Mouse (Mus musculus) thymus, postnatal 25 days (tissue): ENCODE results near the gene D2hgdh.
"Not testable (repeated sequence)": the region's sequence is repeated elsewhere in the genome, so short reads cannot be mapped to it uniquely, and the experiment has no call there.

Experiments
- DNase-seq: peaks from one replicate; pipeline ENCODE4 v3.0.0; 2022

Gene D2hgdh

GRCm38 (mm10) chr1:93832754-93833360 is 8.1 kb downstream of the D2hgdh start:
- DNase-seq, result not testable (repeated sequence)

- DNase-seq, result no peak
These were observed 10.0 kb downstream of the D2hgdh start for GRCm38 (mm10) chr1:93834671-93835150.

DNA sequence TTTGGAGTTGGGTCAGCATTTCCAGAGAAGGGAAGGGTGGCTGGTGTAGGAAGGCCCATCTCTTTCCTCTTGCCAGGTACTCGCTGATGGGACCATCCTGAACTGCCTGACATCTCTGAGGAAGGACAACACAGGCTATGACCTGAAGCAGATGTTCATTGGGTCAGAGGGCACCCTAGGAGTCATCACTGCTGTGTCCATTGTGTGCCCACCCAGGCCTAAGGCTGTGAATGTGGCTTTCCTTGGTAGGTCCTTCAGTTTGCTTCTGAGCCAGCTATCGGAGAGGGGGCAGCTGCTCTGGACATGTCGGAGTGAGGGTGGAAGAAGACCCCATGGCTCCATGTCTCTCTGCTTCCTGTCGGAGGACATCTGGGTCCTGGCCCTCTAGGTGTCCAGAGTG is 10.5 kb downstream of the D2hgdh start:
- no peak for DNase-seq

- no peak for DNase-seq
These were observed 11.3 kb downstream of the D2hgdh start for GRCm38 (mm10) chr1:93835876-93836531.

DNA sequence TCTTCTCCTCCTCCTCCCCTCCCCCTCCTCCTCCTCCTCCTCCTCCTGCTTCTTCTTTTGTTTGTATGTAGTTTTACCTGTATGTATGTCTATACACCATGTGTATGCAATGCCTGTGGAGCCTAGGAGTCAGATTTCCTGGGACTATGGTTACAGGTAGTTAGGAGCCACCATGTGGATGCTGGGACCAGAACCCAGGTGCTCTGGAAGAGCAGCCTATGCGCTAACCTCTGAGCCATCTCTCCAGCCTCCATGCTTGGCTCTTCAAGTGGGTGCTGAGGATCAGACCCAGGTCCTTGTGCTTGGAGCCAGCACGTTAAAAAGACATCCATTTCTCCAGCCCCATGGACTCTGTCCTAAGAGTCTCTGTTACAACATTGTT is 11.8 kb downstream of the D2hgdh start:
- no peak for DNase-seq

DNA sequence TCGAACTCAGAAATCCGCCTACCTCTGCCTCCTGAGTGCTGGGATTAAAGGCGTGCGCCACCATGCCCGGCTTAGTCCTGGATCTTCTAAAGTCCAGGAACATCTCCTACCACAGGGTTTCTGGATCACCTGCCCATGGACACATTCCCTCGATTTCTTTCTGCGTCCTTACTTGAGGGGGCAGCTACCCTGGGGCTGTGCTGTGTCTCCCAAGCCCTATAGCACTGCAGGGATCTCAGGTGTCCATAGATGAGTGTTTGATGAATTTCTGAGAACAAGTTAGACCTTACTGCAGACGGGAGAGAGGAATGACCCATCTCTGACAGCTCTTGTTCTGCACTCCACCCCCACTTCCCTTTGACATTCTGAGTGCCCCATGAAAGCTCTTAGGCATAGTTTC is 12.6 kb downstream of the D2hgdh start:
- DNase-seq, result no peak

DNA sequence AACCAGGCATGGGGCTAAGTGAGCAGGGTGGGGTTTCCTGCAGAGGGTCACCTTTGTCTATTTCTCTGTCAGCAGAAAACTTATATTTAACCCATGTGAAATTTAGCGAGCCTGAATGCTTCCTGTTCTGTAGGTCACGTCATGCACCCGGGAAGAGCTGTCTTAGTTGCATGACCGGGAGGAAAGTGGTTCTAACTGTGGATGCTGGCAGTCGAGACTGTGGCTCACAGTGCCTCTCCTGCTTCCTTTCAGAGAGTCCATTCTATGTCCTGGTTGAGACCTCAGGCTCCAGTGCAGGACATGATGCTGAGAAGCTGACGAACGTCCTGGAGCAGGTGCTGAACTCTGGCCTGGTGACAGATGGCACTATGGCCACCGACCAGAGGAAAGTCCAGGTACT is 13.9 kb downstream of the D2hgdh start:
- not testable (repeated sequence) for DNase-seq

GRCm38 (mm10) chr1:93845766-93846366 is 21.2 kb downstream of the D2hgdh start:
- not testable (repeated sequence) for DNase-seq

DNA sequence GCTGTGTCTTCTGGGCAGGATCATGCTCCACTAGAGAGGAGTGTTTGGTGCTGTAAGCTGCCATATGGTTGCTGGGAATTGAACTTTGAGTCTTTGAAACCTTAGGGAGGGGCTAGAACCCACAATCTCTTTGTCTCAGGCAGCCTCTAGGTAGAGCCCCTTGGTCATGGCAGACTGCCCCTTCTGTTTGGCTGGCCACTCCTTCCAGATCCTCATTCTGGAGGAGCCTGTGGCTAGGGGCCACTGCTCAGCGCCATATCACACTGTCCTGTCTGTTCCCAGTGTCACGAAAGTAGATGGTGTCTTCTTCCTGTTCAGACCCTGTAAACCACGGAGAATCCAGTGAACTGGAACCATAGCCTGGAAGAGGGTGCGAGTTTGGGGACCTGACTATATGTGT is 31.1 kb downstream of the D2hgdh start:
- not testable (repeated sequence) for DNase-seq

- no peak for DNase-seq
These were observed 32.7 kb downstream of the D2hgdh start for GRCm38 (mm10) chr1:93857370-93857769.

- DNase-seq, result no peak
These were observed 33.3 kb downstream of the D2hgdh start for GRCm38 (mm10) chr1:93857991-93858390.

DNA sequence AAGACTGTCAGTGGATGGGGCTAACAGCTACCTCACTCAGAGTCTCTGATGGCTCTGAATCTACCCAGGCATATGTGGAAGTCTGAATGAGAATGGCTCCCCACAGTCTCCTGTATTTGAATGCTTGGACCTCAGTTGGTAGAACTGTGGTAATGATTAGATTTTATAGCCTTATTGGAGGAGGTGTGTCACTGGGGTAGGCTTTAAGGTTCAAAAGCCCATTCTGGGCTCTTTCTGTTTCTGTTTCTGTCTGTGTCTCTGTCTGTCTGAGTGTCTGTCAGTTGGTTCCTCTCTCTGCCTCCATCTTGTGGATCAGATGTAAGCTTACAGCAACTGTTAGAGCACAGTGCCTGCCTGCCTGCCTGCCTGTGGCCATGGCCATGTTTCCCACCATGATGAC is 34.9 kb downstream of the D2hgdh start:
- DNase-seq, result no peak

DNA sequence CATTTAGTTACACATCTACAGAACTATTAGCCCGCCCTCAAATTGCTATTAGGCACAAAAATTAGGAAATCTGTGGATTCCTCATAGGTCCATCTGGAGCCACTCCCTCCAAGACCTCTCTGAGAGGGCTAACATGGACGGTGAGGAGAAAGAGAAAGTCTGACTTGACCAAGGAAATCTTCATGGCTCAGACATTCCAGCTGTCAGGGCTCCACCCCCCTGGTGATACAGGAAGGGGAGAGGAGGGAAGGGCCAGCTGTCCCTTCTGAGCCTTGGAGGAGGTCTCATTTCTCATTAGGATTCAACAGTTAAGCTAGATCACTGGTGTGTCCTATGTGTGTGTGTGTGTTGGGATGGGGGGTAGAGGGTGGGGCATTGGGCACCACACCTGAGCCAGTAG is 36.3 kb downstream of the D2hgdh start, which contains the start of gene Gal3st2:
Gene Gal3st2, plus strand, starts transcription at position 259 of the 400 bp plus-strand sequence.
- DNase-seq, result not testable (repeated sequence)

DNA sequence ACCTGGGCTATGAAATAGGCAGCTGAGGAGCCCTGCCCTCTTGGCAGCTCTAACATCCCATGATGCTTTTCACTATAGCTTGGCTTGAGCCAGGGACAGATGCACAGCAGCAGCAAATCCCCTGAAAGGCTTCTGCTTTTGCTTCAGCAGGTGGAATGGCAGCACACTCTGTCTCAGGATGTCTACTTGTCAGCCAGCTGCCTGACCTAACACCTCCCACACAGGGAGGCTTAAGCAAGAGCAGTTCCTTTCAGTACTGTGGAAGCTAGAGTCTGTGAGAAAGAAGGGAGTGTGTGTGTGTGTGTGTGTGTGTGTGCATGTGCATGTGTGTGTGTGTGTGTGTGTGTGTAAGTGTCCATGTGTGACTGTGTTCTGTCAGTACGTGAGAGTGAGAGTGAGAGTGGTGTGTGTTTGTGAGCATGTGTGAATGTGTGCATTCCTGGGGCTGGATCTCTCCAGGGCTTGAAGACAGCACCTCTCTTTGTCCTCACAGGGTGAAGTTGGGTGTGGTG is 46.9 kb downstream of the D2hgdh start:
- DNase-seq, result not testable (repeated sequence)

DNA sequence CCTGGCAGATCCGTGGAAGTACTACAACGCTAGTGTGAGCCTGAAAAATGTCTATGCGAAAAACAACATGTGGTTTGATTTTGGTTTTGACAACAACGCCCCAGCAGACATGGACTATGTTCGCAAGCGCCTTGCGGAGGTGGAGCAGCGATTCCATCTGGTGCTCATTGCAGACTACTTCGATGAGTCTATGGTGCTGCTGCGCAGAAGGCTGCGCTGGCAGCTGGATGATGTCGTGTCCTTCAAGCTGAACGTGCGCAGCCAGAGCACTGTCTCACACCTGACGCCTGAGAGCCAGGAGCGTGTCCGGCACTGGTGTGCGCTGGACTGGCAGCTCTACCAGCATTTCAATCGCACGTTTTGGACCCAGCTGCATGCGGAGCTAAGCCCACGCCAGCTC is 49.7 kb downstream of the D2hgdh start:
- DNase-seq, result not testable (repeated sequence)

GRCm38 (mm10) chr1:93881778-93882177 is 57.1 kb downstream of the D2hgdh start:
- DNase-seq, result not testable (repeated sequence)

DNA sequence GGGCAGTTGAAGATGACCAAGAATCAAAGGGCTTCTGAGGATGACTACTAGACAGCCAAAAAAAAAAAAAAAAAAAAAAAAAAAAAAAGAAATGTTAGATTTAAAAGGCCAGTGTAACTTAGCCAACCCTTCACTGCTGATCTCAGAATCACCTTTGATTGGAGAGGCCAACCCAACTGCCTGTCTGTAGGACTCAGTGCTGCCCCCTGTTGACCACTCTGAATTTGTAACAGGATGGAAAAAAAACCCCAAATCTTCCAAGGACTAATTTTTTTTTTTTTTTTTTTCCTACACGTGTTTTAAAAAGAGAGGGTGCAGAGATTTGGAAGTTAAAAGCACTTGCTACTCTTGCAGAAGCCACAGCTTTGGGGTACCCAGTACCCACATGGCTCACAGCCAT is 66.2 kb downstream of the D2hgdh start:
- not testable (repeated sequence) for DNase-seq

DNA sequence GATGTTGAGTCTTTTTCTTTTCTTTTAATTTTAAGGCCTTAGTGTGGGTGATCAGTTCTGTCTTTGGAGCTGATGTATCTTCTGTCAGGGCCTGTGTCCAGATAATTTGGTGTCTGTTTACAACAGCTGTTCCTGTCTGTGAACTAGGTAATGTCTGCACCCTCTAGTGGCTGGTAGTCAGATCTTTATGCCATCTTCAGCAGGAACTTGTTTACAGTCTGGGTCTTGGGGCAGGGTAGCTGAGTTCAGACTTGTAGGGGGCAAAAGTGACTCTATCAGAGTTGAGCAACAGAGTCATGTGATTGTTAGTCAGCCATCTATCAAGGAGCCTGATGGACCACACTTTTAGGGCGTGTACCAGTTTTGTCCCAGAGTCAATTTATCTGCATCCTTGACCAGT is 72.7 kb downstream of the D2hgdh start:
- DNase-seq, result not testable (repeated sequence)

DNA sequence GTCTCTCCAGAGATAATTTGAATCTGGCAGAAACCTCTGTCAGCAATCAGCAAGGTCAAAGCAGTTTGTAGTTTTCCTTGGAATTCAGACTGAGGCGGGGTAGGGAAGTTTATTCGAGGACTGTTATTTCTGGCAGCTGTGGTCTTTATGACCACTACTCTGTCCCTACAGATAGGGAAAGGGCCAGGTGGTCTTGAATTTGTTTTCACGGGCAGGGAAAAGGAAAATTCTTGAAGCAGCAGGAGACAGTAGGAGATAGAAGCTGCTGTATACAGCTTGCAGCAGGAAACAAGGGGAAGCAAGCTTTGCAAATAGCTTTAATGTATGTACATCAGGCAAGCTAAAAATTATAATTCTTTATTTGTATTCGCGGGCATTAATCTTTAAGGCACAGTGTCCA is 76.6 kb downstream of the D2hgdh start:
- not testable (repeated sequence) for DNase-seq
